Mouse (Mus musculus): ENCODE results near the gene Scap.
"Not testable (repeated sequence)": the region's sequence is repeated elsewhere in the genome, so short reads cannot be mapped to it uniquely, and the experiment has no call there.

The Scap gene

GRCm38 (mm10) chr9:110384369-110384929, 51.4 kb downstream of the Scap start:
- no peak for DNase-seq (ENCODE audit: low spot score in 2 of 2)

- no peak for DNase-seq (ENCODE audit: low spot score in 2 of 2)
Observed at GRCm38 (mm10) chr9:110388011-110388410, 54.9 kb downstream of the Scap start.

- DNase-seq (ENCODE audit: low spot score in 2 of 2), result no peak
Observed at GRCm38 (mm10) chr9:110390843-110391242, 57.8 kb downstream of the Scap start.

- no peak for DNase-seq (ENCODE audit: low spot score in 2 of 2)
Observed at GRCm38 (mm10) chr9:110393295-110393694, 60.2 kb downstream of the Scap start.

GRCm38 (mm10) chr9:110400650-110401049, 67.6 kb downstream of the Scap start:
- no peak for DNase-seq (ENCODE audit: low spot score in 2 of 2)

- DNase-seq (ENCODE audit: low spot score in 2 of 2), result no peak
Observed at GRCm38 (mm10) chr9:110402731-110403130, 69.6 kb downstream of the Scap start.

GRCm38 (mm10) chr9:110403240-110403639, 70.2 kb downstream of the Scap start:
- DNase-seq (ENCODE audit: low spot score in 2 of 2), result not testable (repeated sequence)

- peak; percentile 34 to 44 for DNase-seq (ENCODE audit: low spot score in 2 of 2)
Observed at GRCm38 (mm10) chr9:110407311-110408098, 74.4 kb downstream of the Scap start.

GRCm38 (mm10) chr9:110408099-110408773, 75.1 kb downstream of the Scap start, which contains the start of gene Ptpn23:
TSS of gene Ptpn23 (minus strand) at chr9:110408213.
- DNase-seq (ENCODE audit: low spot score in 2 of 2), result peak; percentile 91 to 92

- DNase-seq (ENCODE audit: low spot score in 2 of 2), result peak; percentile 68 to 85
Observed at GRCm38 (mm10) chr9:110410908-110411887, 78.1 kb downstream of the Scap start.

- DNase-seq (ENCODE audit: low spot score in 2 of 2), result no peak
Observed at GRCm38 (mm10) chr9:110412926-110413325, 79.8 kb downstream of the Scap start.

- no peak for DNase-seq (ENCODE audit: low spot score in 2 of 2)
Observed at GRCm38 (mm10) chr9:110413785-110414184, 80.7 kb downstream of the Scap start.

- no peak for DNase-seq (ENCODE audit: low spot score in 2 of 2)
Observed at GRCm38 (mm10) chr9:110419511-110420112, 86.5 kb downstream of the Scap start, which contains the start of gene Ngp. TSS of gene Ngp (plus strand) at chr9:110419747.

GRCm38 (mm10) chr9:110431241-110431640, 98.2 kb downstream of the Scap start:
- no peak for DNase-seq (ENCODE audit: low spot score in 2 of 2)

GRCm38 (mm10) chr9:110433045-110433444, 100.0 kb downstream of the Scap start:
- no peak for DNase-seq (ENCODE audit: low spot score in 2 of 2)
